In the genomic region with DNA sequence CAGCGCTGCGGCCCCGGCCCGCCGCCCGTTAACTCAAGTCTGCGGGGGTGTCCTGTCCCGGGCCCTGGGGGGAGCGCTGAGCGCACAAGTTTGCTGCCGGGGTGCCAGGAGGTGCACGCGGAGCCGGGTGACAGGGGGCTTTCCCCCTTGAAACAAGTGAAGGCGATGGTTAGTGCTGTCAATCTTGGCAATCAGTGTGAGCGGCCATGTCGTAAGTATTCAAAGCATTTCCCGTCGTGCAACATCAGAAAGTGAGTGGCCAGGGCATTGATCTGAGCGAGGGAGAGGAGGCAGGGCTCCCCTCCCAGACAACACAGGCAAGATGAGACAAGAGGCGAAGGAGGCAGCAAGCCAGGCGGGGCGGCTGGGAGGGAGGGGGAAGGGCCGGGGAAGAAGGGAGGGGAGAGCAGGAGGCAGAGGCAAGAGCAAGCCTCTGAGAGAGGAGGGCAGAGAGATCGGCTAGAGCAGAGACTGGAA, we compare ENCODE assay signal across 8 mouse cellular contexts. TPM values are rescaled to one million over a fixed set of nuclear protein-coding genes. Genes with fewer than 3 reads are reported as not detected.
DNase-seq lines count a peak whose midpoint lies in the region; ATAC-seq and TF ChIP-seq lines count a peak whose summit lies in the region.

No protein-coding gene starts in this region.

- ATAC-seq in intestine, embryonic 15.5 days, result peak; percentile 28
- no peak for ATAC-seq in liver, embryonic 12.5 days
- peak; percentile 63 for ATAC-seq in neural tube, embryonic 12.5 days (ENCODE audit: low FRiP score, low read depth)

- under 1% methylated on average over 25 of the region's 25 CpGs for WGBS in intestine, embryonic 15.5 days
- WGBS in liver, embryonic 12.5 days (ENCODE audit: insufficient replicate concordance), result 2% methylated on average over 25 of the region's 25 CpGs
- under 1% methylated on average over 25 of the region's 25 CpGs for WGBS in neural tube, embryonic 12.5 days

- H3K4me2 ChIP-seq in intestine, embryonic 15.5 days (replicated peaks), result peak overlapping the region; percentile 100
- H3K4me2 ChIP-seq in liver, embryonic 12.5 days, result peak overlapping the region; percentile 99
- peak overlapping the region; percentile 99 for H3K4me2 ChIP-seq in neural tube, embryonic 12.5 days (replicated peaks)

- peak overlapping the region; percentile 41 for H3K4me3 ChIP-seq in cortical plate, adult 2 months (ENCODE audit: insufficient read depth, low read length)
- peak overlapping the region; percentile 61 for H3K4me3 ChIP-seq in intestine, embryonic 15.5 days (replicated peaks)
- H3K4me3 ChIP-seq in liver, embryonic 12.5 days, result peak overlapping the region; percentile 71
- H3K4me3 ChIP-seq in neural tube, embryonic 12.5 days, result peak overlapping the region; percentile 65

- 0 out of 2 replicates have a peak, but pooled peaks have one; percentile 7 for TF ChIP-seq POLR2A in cortical plate, adult 2 months (IDR thresholded peaks at IDR 0.05; ENCODE audit: extremely low read depth, insufficient read depth, low read length)

- H3K27ac ChIP-seq in cortical plate, adult 2 months (ENCODE audit: insufficient read depth, low read length), result 0 out of 2 replicates have a peak overlapping the region, but pooled peaks have one; percentile 57
- peak overlapping the region; percentile 66; the same call in 1 of the 2 replicates for H3K27ac ChIP-seq in intestine, embryonic 15.5 days
- no peak overlapping the region for H3K27ac ChIP-seq in liver, embryonic 12.5 days
- H3K27ac ChIP-seq in neural tube, embryonic 12.5 days, result peak overlapping the region; percentile 77

- TF ChIP-seq CTCF in cortical plate, adult 2 months (IDR thresholded peaks at IDR 0.05; ENCODE audit: extremely low read depth, insufficient read depth, low read length), result no peak

- H3K4me1 ChIP-seq in cortical plate, adult 2 months (ENCODE audit: control insufficient read depth, insufficient read depth, low read length), result no peaks in the 10 kb centered on the region
- H3K4me1 ChIP-seq in intestine, embryonic 15.5 days (replicated peaks), result peaks cover 18% of the 10 kb centered on the region
- peaks cover 47% of the 10 kb centered on the region for H3K4me1 ChIP-seq in liver, embryonic 12.5 days
- H3K4me1 ChIP-seq in neural tube, embryonic 12.5 days, result peaks cover 60% of the 10 kb centered on the region

- H3K9me3 ChIP-seq in intestine, embryonic 15.5 days, result no peaks in the 10 kb centered on the region
- H3K9me3 ChIP-seq in liver, embryonic 12.5 days (replicated peaks), result no peaks in the 10 kb centered on the region
- H3K9me3 ChIP-seq in neural tube, embryonic 12.5 days, result no peaks in the 10 kb centered on the region

- H3K36me3 ChIP-seq in intestine, embryonic 15.5 days, result no peaks in the 10 kb centered on the region
- no peaks in the 10 kb centered on the region for H3K36me3 ChIP-seq in liver, embryonic 12.5 days
- H3K36me3 ChIP-seq in neural tube, embryonic 12.5 days, result no peaks in the 10 kb centered on the region

- intact Hi-C loops in gastrocnemius, postnatal 36 days (cut with DNase I), result loop anchor here (5.0 kb wide), 2 partner anchors 282 to 567 kb away; no protein-coding TSS in a partner anchor

- peak overlapping the region; percentile 61 for H3K9ac ChIP-seq in intestine, embryonic 15.5 days
- H3K9ac ChIP-seq in liver, embryonic 12.5 days, result peak overlapping the region; percentile 59; the same call in 1 of the 2 replicates
- peak overlapping the region; percentile 78 for H3K9ac ChIP-seq in neural tube, embryonic 12.5 days

- peaks cover 45% of the 10 kb centered on the region for H3K27me3 ChIP-seq in intestine, embryonic 15.5 days (replicated peaks)
- H3K27me3 ChIP-seq in liver, embryonic 12.5 days (replicated peaks), result peaks cover 93% of the 10 kb centered on the region
- H3K27me3 ChIP-seq in neural tube, embryonic 12.5 days (replicated peaks), result peaks cover 35% of the 10 kb centered on the region

- DNase-seq in ovary, postnatal 36 days (ENCODE audit: low spot score), result peak; percentile 50
- DNase-seq in ovary, postnatal 10 days (ENCODE audit: low spot score), result no peak
- DNase-seq in gastrocnemius, postnatal 36 days, result peak; percentile 45 to 56
- DNase-seq in ovary, adult 18-20 months (ENCODE audit: low spot score), result no peak

RNA-seq across cellular contexts. Expression of a gene that starts 4.3 kb away (rescaled TPM):
- 9.4 and 9.8 TPM in 2 replicates for polyA plus RNA-seq in cortical plate, adult 2 months (2012; rRNA removed)
- total RNA-seq in gastrocnemius, postnatal 36 days (2021), result 100 to 1,000 TPM; 153 to 158 TPM
- 36.1 and 40.1 TPM in 2 replicates for polyA plus RNA-seq in intestine, embryonic 15.5 days (2015; fragmentation: Nextera tagmentation; extraction: Ambion mirVana)
- polyA plus RNA-seq in liver, embryonic 12.5 days (2016; fragmentation: Nextera tagmentation; extraction: Ambion mirVana), result 54.2 and 61.1 TPM in 2 replicates
- 67.5 and 74.2 TPM in 2 replicates for polyA plus RNA-seq in neural tube, embryonic 12.5 days (2016; fragmentation: Nextera tagmentation; extraction: Ambion mirVana)

RNA-seq across cellular contexts. Expression of a gene that starts 4.9 kb away (rescaled TPM):
- polyA plus RNA-seq in cortical plate, adult 2 months (2012; rRNA removed), result 122 and 126 TPM in 2 replicates
- total RNA-seq in gastrocnemius, postnatal 36 days (2021), result 10 to 100 TPM; 41.9 to 44.8 TPM
- polyA plus RNA-seq in intestine, embryonic 15.5 days (2015; fragmentation: Nextera tagmentation; extraction: Ambion mirVana), result 207 and 217 TPM in 2 replicates
- polyA plus RNA-seq in liver, embryonic 12.5 days (2016; fragmentation: Nextera tagmentation; extraction: Ambion mirVana), result 150 TPM in 2 replicates
- 310 and 312 TPM in 2 replicates for polyA plus RNA-seq in neural tube, embryonic 12.5 days (2016; fragmentation: Nextera tagmentation; extraction: Ambion mirVana)

RNA-seq across cellular contexts. Expression of a gene that starts 50.1 kb away (rescaled TPM):
- 1.1 and 1.2 TPM in 2 replicates for polyA plus RNA-seq in cortical plate, adult 2 months (2012; rRNA removed)
- 1 to 10 TPM; 1.7 to 1.8 TPM for total RNA-seq in gastrocnemius, postnatal 36 days (2021)
- polyA plus RNA-seq in intestine, embryonic 15.5 days (2015; fragmentation: Nextera tagmentation; extraction: Ambion mirVana), result 0.44 and 0.62 TPM in 2 replicates
- 0.43 and 0.82 TPM in 2 replicates for polyA plus RNA-seq in liver, embryonic 12.5 days (2016; fragmentation: Nextera tagmentation; extraction: Ambion mirVana)
- polyA plus RNA-seq in neural tube, embryonic 12.5 days (2016; fragmentation: Nextera tagmentation; extraction: Ambion mirVana), result 0.40 and 1.3 TPM in 2 replicates

Comparison
In these comparisons a context has a peak if more than half of its experiments do, and no peak if none do; other contexts are left out.
1. DNase-seq: peak in ovary, postnatal 36 days (single experiment) and gastrocnemius, postnatal 36 days (2 of 2); none in ovary, postnatal 10 days (single experiment) and ovary, adult 18-20 months (single experiment).
2. Peak in every context shown above with its lines, with median percentiles within 50 percentile points of each other: H3K4me3 ChIP-seq, H3K4me2 ChIP-seq and H3K9ac ChIP-seq.